Mouse (Mus musculus): ENCODE results near the gene Cnnm4.

- TF ChIP-seq POLR2A (IDR thresholded peaks at IDR 0.05; ENCODE audit: low read depth, low read length): no peak
- no peak for TF ChIP-seq CTCF (IDR thresholded peaks at IDR 0.05; ENCODE audit: extremely low read depth, insufficient read depth, insufficient read length, insufficient replicate concordance)
Observed at GRCm38 (mm10) chr1:36485080-36485479, 13.7 kb downstream of the Cnnm4 start.
